Mouse (Mus musculus) CH12F3 (cell line): ENCODE data around the gene Rin1.

Experiments used
- in situ Hi-C: fragments of 300-500 bp; cut with MboI; formaldehyde crosslinking; loops from 2 replicates; pipeline ENCODE4 v1.14.3; 2020; ENCODE audit warnings: low sequenced_read_pairs

The Rin1 gene

DNA sequence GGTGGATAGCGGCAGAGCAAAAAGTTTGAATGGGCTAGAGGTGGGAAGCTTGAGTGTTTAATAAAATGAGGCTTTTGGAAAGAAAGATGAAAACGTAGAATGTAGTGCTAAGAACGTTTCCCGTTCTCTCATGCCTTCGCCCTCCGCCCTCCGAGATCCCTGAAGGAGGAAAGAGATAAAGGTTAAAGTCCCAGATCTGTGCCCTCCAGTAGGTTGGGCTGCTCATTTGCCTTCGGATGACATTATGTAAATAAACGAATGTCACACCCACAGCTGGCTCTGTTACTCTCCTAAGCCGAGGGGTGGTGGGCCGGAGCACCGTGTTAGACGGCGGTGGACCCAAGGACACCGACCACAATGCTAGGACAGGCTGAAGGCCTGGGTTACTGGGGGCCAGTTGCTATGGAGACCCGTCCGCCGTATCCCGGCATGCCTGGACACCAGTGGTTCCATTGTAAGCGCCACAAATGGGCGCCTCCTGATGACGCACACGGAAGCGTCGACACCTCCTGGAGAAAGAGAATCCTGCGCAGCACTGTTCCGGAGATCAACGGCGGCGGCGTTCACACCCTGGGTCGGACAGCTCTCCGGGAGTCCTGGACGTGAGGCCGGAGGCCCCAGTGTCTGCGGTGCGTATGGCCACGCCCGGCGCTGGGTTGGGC is 9.3 kb upstream of the Rin1 start, which contains the start of gene Brms1:
Gene Brms1, plus strand, starts transcription at position 493 of the 662 bp plus-strand sequence.
- in situ Hi-C loops = no loop called here

DNA sequence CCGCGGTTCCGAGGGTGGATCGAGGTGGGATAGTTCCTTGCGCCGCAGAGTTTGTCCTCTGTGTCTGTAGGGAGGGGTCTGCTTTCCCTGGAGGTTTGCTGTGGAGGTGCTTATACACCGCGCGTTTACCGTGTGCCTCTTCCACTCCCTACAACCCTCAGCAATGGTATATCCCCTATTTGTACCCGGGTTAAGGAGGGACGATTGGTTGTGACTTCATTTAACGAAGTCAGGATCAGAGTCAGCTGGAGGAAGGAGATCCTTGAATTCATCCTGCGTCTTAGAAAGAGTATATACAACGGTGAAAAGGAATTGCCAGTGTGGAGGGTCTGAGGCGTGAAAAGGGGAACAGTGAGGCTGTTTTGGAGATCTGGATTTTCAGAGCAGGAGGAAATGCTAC is 8.7 kb upstream of the Rin1 start:
- in situ Hi-C loops = no loop called here

DNA sequence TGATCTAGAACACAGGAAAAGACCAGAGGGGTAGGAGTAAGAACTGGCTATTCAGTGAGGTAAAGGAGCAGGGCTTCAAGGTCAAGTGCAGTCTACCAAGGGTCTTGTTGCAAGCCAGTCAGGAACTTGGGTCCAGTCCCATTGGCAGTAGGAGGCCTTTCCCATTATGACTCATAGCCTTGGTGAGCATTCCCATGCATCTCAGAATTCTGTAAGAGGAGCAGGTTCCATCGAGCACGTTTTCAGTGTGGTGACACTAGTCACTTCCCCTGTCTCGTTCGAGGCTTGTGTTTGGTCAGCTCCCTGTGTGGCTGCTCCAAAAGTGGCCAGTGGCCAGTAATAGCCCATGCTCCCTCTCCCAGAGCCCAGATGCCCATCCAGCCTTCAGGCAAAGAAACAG is 4.8 kb upstream of the Rin1 start:
- in situ Hi-C loops = no loop called here

DNA sequence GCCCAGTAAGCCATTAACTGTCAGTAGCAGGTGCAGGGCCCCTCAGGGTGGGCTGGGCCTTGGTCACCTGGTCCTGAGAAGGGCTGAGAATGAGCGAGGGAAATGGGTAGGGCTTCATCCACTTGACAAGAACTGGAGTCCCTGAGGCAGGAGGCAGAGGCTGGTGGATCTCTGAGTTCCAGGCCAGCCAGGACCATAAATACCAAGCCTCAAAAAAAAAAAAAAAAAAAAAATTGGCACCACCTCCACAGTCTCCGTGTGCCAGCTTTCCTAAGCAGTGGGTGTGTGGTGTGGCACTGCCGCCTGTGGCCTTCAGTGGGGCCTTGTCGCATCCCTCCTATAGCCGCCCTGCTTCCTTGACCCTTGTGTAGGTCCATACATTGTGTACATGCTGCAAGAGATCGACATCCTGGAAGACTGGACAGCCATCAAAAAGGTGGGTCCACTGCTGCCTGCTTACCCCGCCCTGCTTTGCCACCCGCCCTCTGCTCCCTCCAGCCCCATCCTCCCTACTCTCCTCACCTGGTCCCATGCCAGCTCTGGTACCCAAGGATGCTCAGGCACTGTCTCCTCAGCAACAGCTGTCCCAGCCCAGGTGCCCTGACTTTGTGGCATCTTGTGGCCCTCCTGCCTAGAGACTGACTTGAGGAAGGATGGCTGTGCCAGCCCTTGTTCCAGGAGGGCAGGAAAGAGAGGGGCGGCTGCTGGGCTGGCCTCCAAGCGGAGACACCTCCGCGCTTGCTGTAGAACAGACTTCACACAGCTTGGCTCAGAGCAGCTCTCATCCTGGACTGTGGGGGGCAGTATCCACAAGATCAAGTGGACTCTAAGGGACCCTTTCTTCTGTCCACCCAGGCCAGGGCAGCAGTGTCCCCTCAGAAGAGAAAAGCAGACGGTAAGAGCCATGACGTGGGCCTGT is 1.9 kb upstream of the Rin1 start:
- in situ Hi-C loops = no loop called here

DNA sequence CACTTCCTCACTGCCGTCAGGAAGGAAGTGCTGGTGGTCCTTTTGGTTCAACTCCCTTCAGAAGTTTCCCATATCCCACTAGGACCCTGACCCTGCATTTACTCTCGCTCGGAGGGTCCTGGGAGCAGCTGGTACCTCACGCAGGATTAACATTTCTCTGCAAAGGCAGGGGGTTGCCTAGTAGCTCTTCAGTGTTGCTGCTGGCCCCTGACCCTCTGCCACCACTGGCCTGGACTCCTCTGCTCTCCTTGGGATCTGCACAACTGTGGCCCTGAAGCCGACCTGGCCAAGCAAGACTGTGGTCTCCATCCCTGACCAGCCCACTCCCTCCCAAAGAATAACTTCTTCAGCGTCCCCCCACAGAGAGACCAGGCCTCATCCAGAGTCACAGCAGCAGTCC is 956 bp upstream of the Rin1 start:
- in situ Hi-C loops = no loop called here

DNA sequence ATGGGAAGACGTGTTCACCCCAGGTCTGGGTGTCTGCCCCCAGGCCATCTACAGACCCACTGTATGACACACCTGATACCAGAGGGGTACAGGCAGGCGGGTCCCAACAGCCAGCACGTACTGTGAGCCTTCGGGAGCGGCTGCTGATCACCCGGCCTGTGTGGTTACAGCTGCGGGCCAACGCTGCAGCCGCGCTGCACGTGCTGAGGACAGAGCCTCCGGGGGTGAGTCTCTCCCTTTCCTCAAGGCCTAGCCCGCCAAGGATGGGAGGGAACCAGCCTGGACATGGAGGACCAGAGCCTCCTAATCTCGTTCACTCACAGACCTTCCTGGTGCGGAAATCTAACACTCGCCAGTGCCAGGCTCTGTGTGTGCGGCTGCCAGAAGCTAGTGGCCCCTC is 750 bp downstream of the Rin1 start:
- in situ Hi-C loops = no loop called here

DNA sequence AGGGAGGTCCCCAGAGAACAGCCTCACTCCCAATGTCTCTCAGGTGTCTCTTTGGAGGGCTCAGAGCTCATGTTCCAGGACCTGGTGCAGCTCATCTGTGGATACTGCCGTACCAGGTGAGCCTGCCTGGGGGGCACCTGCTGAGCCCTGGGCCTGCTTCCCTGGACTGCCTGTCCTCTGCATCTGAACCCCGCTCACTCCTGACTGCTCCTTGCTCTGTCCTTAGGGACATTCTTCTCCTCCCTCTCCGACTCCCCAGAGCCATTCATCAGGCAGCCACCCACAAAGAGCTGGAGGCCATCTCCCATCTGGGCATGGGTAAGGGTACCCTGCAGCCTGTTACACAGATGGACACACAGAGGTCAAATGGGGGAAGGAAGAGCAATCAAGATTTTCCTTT is 1.2 kb downstream of the Rin1 start:
- in situ Hi-C loops = no loop called here

DNA sequence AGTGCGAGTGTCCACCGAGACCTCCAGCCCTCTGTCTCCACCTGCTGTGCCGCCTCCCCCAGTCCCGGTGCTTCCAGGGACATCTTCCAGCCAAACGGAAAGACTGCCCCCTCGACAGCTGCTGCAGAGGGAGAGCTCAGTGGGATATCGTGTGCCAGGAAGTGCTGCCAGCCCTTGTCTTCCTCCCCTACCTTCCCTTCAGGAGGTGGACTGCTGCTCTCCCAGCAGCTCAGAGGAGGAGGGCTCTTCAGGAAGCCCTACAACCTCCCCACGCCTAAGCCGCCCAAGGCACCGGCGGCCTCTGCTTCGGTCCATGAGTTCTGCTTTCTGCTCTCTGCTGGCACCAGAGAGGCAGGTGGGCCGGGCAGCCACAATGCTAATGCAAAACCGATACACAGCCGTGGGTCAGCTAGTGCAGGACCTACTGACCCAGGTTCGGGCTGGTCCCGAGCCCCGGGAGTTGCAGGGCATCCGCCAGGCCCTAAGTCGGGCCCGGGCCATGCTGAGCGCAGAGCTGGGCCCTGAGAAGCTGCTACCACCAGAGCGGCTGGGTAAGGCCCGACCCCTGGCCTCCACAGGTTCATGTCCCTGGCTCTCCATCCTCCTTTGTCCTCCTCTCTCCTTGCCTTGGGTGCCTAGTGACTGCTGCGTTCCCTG is 2.0 kb downstream of the Rin1 start:
- in situ Hi-C loops = no loop called here

DNA sequence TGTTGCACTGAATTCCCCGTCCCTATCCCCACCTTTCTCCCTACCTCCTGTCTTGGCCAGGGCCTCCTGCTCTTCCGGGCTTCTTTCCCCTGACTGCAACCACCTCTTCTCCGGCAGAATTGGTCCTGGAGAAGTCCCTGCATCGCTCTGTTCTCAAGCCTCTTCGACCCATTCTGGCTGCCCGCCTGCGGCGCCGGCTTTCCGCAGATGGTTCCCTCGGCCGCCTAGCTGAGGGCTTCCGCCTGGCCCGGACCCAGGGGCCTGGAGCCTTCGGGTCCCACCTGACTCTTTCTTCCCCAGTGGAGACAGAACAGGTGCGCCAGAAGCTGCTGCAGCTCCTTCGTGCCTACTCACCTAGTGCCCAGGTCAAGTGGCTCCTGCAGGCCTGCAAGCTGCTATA is 2.6 kb downstream of the Rin1 start:
- in situ Hi-C loops = no loop called here

DNA sequence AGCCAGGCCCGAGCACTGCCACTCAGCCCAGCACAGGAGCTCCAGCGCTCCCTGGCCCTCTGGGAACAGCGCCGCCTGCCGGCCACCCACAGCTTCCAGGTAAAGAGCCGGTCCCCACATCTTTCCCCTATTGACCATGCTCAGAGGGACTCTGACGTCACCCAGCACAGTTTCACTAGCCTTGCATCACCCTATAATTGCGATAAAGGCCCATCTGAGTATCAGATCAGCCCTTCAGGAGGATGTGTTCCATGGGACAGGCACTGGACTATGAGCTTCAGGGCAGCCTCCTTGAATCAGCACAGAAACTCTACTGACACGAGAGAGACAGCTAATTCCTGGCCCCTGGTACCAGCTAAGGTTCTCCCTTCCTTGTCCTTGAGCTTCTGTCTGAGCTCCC is 3.6 kb downstream of the Rin1 start:
- in situ Hi-C loops = no loop called here

DNA sequence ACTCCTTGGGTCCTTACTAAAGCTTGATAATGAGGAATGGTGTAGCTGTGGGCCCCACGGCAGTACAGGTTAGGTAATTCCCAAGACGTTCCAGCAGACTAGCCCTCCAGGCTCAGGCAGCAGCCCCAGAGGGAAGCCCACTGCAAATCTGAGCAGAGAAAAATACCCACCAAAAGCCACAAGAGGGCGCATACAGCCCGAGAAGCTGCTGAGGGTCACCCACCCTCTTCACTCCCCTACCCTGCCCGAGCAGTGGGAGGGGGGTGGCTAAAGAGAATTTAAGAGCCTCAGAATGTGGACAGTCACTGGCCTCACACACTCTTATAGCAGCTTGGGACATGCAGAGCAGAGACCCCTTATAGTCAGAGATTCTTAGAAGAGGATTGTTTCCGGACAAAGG is 6.0 kb downstream of the Rin1 start:
- in situ Hi-C loops = no loop called here

DNA sequence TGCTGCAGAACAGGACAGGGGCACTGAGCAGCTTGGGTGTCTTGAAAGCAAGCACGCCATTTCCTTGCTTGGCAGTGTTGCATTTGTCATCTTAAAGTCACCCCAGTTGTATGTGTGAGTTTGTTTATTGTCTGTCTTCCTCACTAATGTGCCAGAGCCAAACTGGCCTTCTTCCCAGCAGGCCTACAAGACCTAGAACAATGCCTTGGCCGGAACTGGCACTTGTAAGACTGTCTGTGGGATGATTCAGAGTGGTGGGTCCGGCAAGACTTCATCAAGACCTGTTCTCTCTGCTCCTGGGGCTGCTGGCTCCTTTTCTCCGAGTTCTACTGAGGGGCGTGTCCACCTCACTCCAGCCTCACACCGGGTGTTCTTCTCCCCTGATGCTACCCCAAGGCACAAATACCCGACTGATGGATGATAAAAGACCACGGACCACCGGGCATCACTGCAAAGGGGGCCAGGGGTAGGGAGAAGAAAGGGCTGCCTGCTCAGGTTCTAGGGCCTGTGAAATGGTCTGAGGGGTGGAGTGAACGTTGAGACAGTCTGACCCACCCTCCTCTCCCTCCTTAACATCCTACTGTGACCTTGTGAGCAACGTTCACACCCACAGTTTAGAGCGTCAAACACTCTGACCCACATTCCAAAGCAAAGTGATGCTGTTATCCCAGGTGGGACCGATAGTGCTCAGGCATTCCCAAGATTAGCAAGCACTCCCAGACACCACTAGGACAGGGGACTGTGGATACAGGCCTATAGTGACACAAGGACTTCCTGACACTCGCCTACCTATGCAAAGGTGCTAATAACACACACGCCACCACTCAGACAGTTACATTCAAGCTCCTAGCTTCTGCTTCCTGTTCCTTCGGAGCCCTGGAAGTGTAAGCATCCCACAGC is 7.8 kb downstream of the Rin1 start:
- in situ Hi-C loops = no loop called here

DNA sequence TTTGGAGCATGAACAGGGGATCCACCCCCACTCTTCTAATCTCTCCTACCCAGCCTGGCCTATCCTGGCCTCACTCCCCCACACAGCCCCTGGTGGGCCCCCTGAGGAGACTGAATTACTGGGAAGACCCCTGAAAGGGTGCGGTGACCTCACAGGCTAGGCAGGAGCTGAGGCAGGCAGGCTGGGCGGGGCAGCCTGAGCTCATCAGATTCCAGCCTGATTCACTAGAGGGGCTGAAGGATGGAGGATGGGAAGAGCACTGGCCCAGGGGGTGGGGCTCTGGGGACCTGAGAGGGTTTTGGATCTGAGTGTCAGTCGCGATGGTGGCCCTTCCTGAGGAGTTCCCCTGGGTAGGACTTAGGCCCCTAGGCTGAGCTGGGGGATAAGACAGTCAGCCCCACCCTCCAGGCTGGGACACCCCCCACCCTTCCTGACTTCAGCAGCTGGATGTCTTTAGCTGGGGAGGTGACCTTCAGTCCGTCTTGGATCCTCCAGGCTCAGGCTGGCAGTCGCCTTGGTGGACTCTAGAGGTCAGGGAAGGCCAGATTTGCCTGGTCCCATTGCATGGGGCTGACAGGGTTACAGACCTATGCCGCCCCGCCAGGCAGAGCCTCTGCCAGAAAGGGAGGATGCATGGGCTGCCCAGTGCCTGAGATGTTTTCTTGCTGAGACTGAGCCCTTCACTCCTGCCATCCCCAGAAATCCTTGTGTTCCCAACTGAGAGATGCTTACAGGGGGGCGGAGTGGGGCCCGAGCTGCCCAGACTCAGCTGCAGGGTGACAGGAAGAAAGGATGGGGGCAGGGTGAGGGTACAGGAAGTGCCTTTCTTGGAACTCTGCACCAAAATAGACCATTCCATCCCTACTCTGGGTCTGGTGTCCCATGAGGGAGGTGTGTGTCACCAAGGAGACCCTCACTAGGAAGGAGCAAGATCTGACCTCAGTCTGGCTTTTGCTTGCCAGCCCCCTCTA is 8.8 kb downstream of the Rin1 start:
- in situ Hi-C loops = no loop called here

DNA sequence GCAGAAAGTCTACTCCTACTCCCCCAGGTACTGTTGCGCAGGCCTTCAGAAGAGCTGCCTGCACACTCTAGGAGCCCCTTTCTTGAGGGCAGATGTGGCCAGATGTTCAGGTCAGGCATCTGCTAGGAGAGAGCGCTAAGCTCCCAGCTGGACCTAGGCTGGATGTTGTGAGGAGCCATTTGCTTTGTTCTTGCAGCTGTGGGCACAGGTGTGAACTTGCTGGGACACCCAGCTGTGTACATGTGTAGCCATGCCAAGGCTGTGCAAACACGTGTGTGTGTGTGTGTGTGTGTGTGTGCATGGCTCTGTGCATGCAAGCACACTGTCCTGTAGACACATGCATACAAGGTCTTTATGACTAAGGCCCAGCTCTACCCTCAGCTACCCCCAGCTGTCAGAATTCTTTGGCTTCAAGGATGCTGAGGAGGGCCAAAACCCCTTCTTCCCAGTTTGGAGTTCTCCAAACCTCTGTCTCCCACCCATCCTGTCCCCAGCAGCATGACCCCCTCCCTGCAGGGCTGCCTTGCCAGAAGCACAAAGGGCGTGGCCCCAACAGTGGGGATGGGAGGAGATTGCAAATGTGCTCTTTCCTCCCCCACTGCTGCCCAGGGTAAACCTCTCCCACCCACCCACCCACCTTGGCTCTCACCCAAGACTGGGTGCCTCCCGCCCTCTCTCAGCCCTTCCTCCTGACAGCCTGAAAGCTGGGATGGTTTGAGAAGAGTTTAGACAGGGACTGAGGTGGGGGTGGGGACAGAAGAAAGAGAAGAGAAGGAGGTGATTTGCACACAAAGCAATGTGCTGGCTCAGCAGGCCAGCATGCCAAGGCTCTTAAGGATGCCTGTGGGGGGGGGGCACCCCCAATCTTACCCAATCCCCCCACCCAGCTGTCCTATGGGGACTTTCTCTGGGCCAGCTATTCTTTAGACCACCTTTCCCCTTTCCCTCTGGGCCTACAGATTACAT is 10.4 kb downstream of the Rin1 start:
- in situ Hi-C loops = no loop called here

DNA sequence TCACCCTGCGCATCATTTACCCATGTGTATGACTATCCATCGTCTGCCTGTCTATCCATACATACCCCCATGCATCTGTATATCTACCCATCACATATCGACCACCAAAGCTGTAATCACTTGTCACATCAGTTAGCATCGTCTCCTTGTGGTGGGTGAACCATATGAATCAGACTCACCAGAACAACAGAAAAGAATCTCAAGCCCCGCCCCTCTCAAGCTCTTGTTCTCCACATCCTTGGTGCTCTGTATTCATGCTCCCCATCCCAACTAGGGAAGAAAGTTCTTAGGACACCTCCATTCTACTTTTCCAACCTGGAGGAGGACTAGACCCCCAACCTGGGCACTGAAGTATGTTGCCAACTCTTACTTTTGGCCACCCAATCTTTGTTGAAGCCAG is 11.8 kb downstream of the Rin1 start:
- in situ Hi-C loops = no loop called here

DNA sequence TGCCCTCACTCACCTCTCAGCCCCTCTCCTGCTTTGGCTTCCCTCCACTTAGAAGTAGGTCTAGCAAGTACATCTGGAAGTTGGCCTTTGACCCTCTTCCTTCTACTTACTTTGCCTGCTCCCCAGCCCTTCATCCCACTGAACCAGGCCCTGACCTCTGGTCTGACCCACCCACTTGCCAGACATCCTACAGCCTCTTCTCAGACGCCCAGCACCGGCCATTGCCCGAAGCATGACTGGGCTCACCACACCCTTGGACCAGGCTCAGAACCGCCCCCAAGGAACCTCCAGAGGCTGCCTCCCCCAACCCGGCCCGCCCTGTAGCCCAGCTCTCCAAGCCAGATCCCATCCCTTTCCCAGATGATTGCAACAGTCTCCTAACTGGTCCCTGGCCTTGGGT is 12.2 kb downstream of the Rin1 start:
- in situ Hi-C loops = no loop called here

DNA sequence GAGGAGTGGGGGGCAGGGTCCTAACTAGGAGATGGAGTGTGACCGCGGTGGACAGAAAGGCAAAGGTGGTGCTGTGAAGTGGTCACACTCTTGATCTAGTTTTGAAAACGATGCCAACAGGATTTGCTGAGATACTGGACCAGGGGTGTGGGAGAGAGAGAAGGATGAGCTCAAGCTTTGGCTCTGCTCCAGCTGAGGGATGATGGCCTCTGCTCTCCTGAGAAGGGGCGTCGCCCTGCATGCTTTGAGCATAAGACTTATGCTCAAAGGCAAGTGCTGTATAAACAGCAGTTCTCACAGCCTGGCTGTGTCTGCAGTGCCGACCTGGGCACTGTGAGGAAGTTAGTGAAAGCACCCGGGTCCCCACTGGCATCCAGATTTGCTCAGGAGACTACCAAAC is 14.8 kb downstream of the Rin1 start:
- in situ Hi-C loops = no loop called here

DNA sequence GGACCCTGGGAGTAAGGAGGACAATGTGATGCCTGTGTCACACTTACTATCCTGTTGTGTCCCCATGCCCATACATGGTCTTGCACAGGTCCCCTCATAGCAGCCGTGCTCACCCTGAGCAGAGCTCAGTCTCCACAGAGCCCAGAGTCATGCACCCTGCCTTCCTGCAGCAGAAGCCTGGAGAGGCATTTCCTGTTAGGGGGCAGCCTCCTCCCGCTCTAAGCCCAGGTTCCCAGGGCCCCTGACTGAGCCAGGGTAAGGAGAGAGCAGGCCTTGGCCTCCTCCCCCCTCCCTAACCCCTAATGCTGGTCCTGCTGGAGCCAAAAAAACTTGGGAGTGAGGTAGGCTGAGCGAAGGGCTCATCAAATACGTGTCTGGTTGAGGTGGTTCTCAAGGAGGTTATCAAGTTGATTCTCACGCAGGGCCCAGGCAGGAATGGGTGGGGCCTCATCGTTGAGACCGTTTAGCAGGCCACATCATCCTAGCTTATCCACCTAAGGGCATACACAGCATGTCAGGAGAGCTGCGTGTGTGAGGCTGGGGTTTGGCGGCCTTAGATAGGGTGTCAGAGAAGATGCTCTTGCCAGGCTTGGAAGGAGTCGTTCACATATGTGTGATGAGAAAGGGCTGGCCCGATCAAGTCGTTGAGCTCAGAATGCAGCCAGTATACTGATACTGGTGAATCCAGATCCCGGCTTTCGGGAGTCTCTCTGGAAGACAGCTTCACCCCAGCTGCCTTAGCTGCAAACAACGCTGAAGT is 16.9 kb downstream of the Rin1 start:
- in situ Hi-C loops = no loop called here
